Mouse (Mus musculus) midbrain, embryonic 12.5 days (tissue): ENCODE measurements around the gene Syn3. TPM values are rescaled to one million over a fixed set of nuclear protein-coding genes. Genes with fewer than 3 reads are reported as not detected.

Experiments used
- ATAC-seq: fragments of 200-750 bp; cut with Nextera tagmentation; 2 replicates; pipeline ENCODE4 v1.8.0; 2017; ENCODE audit warnings: low read depth, moderate TSS enrichment, moderate library complexity; ENCODE audit not compliant: low FRiP score
- H3K27ac ChIP-seq: fragments of 300-500 bp; sonication (generic); replicated peaks from 2 replicates; pipeline ENCODE4 v1.5.1; 2016; ENCODE audit warnings: mild to moderate bottlenecking
- H3K27me3 ChIP-seq: fragments of 300-500 bp; sonication (generic); 2 replicates; pipeline ENCODE4 v1.6.1; 2016; ENCODE audit warnings: mild to moderate bottlenecking
- H3K36me3 ChIP-seq: fragments of 300-500 bp; sonication (generic); 2 replicates; pipeline ENCODE4 v1.6.1; 2016
- H3K4me1 ChIP-seq: fragments of 300-500 bp; sonication (generic); 2 replicates; pipeline ENCODE4 v1.6.1; 2016
- H3K4me2 ChIP-seq: fragments of 300-500 bp; sonication (generic); replicated peaks from 2 replicates; pipeline ENCODE4 v1.6.1; 2016; ENCODE audit warnings: mild to moderate bottlenecking, moderate library complexity
- H3K4me3 ChIP-seq: fragments of 300-500 bp; sonication (generic); 2 replicates; pipeline ENCODE4 v1.5.1; 2016; ENCODE audit warnings: mild to moderate bottlenecking
- H3K9ac ChIP-seq: fragments of 300-500 bp; sonication (generic); replicated peaks from 2 replicates; pipeline ENCODE4 v1.6.1; 2016; ENCODE audit warnings: mild to moderate bottlenecking, moderate library complexity
- H3K9me3 ChIP-seq: fragments of 300-500 bp; sonication (generic); 2 replicates; pipeline ENCODE4 v1.6.1; 2016; ENCODE audit warnings: mild to moderate bottlenecking
- WGBS: fragments of 180-500 bp; shearing (Covaris S2); methylation state at CpG from one replicate; pipeline ENCODE4 v1.1.7; 2016; 5-methylcytosine and 5-hydroxymethylcytosine counted together
- polyA plus RNA-seq: library from polyadenylated mRNA; unstranded; fragments of >200 nt; fragmentation: Nextera tagmentation; extraction: Ambion mirVana; gene quantifications from 2 replicates; pipeline ENCODE4 v1.2.1, GENCODE M21; 2016

Syn3 gene
- polyA plus RNA-seq, 1 experiment from 2014 or later, result 7.3 TPM

- Histone ChIP-seq H3K36me3 (no peaks in the 10 kb centered on the region), H3K27me3 (no peaks in the 10 kb centered on the region), H3K27ac (no peak overlapping the region), H3K9ac (no peak overlapping the region), H3K4me3 (no peak overlapping the region), H3K9me3 (no peaks in the 10 kb centered on the region), H3K4me1 (no peaks in the 10 kb centered on the region), H3K4me2 (no peak overlapping the region)
- WGBS, result 76% methylated on average over 19 of the region's 19 CpGs
- ATAC-seq, result no peak
These were observed 225.1 kb downstream of the Syn3 start for GRCm38 (mm10) chr10:86273410-86274191.

DNA sequence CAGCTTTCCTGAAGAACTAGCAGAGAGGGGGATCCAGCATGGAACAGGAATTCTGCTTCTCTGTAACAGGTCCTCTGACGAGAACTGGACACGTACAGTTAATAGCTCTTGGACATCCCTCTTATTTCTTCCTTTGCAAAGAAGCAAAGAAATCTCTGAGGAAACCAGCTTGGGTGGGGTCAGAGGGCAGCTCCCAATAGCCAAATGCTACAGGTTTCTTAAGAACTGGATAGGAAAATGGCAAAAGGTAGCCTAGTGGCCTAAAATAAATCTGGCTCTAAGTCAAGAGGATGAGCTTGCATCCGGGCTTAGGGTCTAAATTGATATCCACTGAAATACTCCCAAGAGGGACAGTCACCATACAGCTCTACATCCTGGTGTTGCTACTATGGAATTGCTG lies 225.9 kb downstream of the Syn3 start:
- H3K4me3 ChIP-seq, result no peak overlapping the region
- ATAC-seq, result no peak
- no peaks in the 10 kb centered on the region for H3K36me3 ChIP-seq
- H3K9me3 ChIP-seq, result no peaks in the 10 kb centered on the region
- no peaks in the 10 kb centered on the region for H3K4me1 ChIP-seq
- H3K9ac ChIP-seq, result no peak overlapping the region
- WGBS, result 88% methylated on average over 3 of the region's 3 CpGs
- H3K4me2 ChIP-seq, result no peak overlapping the region
- H3K27ac ChIP-seq, result no peak overlapping the region
- no peaks in the 10 kb centered on the region for H3K27me3 ChIP-seq

GRCm38 (mm10) chr10:86270254-86270653 lies 228.4 kb downstream of the Syn3 start:
- Histone ChIP-seq H3K4me2 (no peak overlapping the region), H3K36me3 (no peaks in the 10 kb centered on the region), H3K9me3 (no peaks in the 10 kb centered on the region), H3K9ac (no peak overlapping the region), H3K27ac (no peak overlapping the region), H3K4me1 (no peaks in the 10 kb centered on the region), H3K27me3 (no peaks in the 10 kb centered on the region), H3K4me3 (no peak overlapping the region)
- ATAC-seq, result no peak
- WGBS, result 83% methylated on average over 3 of the region's 3 CpGs

GRCm38 (mm10) chr10:86264618-86265017 lies 234.1 kb downstream of the Syn3 start:
- H3K36me3 ChIP-seq, result no peaks in the 10 kb centered on the region
- no peaks in the 10 kb centered on the region for H3K4me1 ChIP-seq
- H3K27me3 ChIP-seq, result no peaks in the 10 kb centered on the region
- H3K9ac ChIP-seq, result no peak overlapping the region
- no peak overlapping the region for H3K4me2 ChIP-seq
- no peaks in the 10 kb centered on the region for H3K9me3 ChIP-seq
- H3K27ac ChIP-seq, result no peak overlapping the region
- H3K4me3 ChIP-seq, result no peak overlapping the region
- no peak for ATAC-seq
- 91% methylated on average over 9 of the region's 9 CpGs for WGBS

GRCm38 (mm10) chr10:86261725-86262124 lies 237.0 kb downstream of the Syn3 start:
- no peak overlapping the region for H3K9ac ChIP-seq
- no peak overlapping the region for H3K4me2 ChIP-seq
- H3K9me3 ChIP-seq, result no peaks in the 10 kb centered on the region
- no peaks in the 10 kb centered on the region for H3K4me1 ChIP-seq
- no peaks in the 10 kb centered on the region for H3K27me3 ChIP-seq
- H3K36me3 ChIP-seq, result no peaks in the 10 kb centered on the region
- no peak overlapping the region for H3K4me3 ChIP-seq
- ATAC-seq, result no peak
- WGBS, result 89% methylated on average over 2 of the region's 2 CpGs
- no peak overlapping the region for H3K27ac ChIP-seq

- Histone ChIP-seq H3K9me3 (no peaks in the 10 kb centered on the region), H3K27ac (no peak overlapping the region), H3K9ac (no peak overlapping the region), H3K4me1 (peaks cover 3% of the 10 kb centered on the region; the same call in 1 of the 2 replicates), H3K4me3 (no peak overlapping the region), H3K4me2 (no peak overlapping the region), H3K27me3 (no peaks in the 10 kb centered on the region), H3K36me3 (no peaks in the 10 kb centered on the region)
- ATAC-seq, result no peak
- whole genome bisulfite sequencing, result 89% methylated on average over 3 of the region's 3 CpGs
These were observed 239.7 kb downstream of the Syn3 start for GRCm38 (mm10) chr10:86258992-86259391.

- WGBS, result 92% methylated on average over 4 of the region's 4 CpGs
- no peak for ATAC-seq
These were observed 240.7 kb downstream of the Syn3 start for GRCm38 (mm10) chr10:86258046-86258445.

GRCm38 (mm10) chr10:86257045-86257444 lies 241.7 kb downstream of the Syn3 start:
- Histone ChIP-seq H3K4me2 (no peak overlapping the region), H3K27ac (no peak overlapping the region), H3K4me3 (no peak overlapping the region), H3K9me3 (no peaks in the 10 kb centered on the region), H3K27me3 (no peaks in the 10 kb centered on the region), H3K9ac (no peak overlapping the region), H3K36me3 (no peaks in the 10 kb centered on the region), H3K4me1 (peaks cover 3% of the 10 kb centered on the region; the same call in 1 of the 2 replicates)
- ATAC-seq, result no peak
- 76% methylated on average over 3 of the region's 3 CpGs for WGBS

More at GRCm38 (mm10) chr10:86258046-86258445, 240.7 kb downstream of the Syn3 start:
- H3K9ac ChIP-seq, result no peak overlapping the region
- H3K27ac ChIP-seq, result no peak overlapping the region
- H3K36me3 ChIP-seq, result no peaks in the 10 kb centered on the region
- peaks cover 3% of the 10 kb centered on the region; the same call in 1 of the 2 replicates for H3K4me1 ChIP-seq
- H3K4me2 ChIP-seq, result no peak overlapping the region
- H3K9me3 ChIP-seq, result no peaks in the 10 kb centered on the region
- H3K4me3 ChIP-seq, result no peak overlapping the region
- H3K27me3 ChIP-seq, result no peaks in the 10 kb centered on the region

- no peaks in the 10 kb centered on the region for H3K9me3 ChIP-seq
- H3K4me3 ChIP-seq, result no peak overlapping the region
- no peaks in the 10 kb centered on the region for H3K27me3 ChIP-seq
- H3K4me1 ChIP-seq, result peaks cover 3% of the 10 kb centered on the region; the same call in 1 of the 2 replicates
- H3K9ac ChIP-seq, result no peak overlapping the region
- ATAC-seq, result no peak
- H3K27ac ChIP-seq, result no peak overlapping the region
- H3K4me2 ChIP-seq, result no peak overlapping the region
- 53% methylated on average over 4 of the region's 4 CpGs for WGBS
- H3K36me3 ChIP-seq, result no peaks in the 10 kb centered on the region
These were observed 242.5 kb downstream of the Syn3 start for GRCm38 (mm10) chr10:86256221-86256620.

DNA sequence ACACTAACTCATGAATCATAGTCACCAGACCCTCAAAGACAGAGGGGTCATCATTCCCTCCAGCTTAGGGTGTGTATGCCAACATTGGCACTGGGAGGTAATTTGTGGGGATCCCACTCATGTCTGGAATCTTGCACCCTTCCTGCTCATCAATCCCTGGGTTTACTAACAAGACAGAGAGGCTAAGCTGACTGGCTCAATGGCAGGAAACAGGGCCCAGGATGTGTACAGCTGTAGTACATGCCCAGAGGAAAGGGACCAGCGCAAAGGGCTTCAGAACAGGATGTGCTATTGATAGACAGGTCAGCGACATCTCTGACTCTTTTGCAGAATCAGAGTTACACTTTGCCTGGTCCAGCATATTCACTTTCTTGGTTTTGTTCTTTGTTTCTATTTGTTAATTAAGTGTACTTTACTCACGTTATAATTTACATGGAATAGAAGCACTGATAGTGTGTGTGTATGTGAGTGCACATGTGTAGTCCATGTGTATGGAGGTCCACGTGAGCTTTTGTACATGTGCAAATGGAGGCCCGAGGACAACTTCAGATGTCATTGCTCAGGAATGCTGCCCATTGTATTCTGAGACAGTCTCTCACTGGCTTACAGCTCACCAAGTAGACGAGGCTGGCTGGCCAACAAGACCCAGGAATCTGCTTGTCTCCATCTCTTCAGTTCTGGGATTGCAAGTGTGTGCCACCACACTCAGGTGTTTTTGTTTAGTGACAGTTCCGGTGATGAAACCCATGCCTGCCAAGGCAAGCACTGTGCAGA lies 248.4 kb downstream of the Syn3 start:
- WGBS, result 69% methylated on average over 7 of the region's 7 CpGs
- H3K27ac ChIP-seq, result no peak overlapping the region

DNA sequence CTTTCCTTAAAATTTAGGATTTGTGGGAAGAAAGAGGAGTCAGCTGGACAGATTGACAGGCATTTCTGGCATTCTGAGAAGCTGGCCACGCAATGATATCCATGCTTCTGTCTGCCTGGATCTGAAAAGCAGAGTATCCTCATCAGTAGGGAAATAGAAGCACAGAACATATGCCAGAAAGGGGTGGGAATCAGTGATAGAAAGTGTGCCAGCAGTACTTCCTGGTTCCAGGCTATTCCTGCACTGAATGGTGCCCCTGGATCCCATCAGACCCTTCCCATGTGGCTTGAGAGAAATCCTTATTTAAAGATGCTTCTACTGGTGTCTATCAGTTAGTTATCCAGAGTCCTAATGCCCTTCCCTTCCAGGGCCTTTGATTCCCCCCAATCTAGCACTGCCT lies 249.4 kb downstream of the Syn3 start:
- Histone ChIP-seq H3K36me3 (no peaks in the 10 kb centered on the region), H3K9ac (no peak overlapping the region), H3K4me2 (no peak overlapping the region), H3K4me3 (no peak overlapping the region), H3K27me3 (no peaks in the 10 kb centered on the region), H3K9me3 (no peaks in the 10 kb centered on the region), H3K27ac (no peak overlapping the region), H3K4me1 (no peaks in the 10 kb centered on the region; the same call in 1 of the 2 replicates)
- ATAC-seq, result no peak
- WGBS, result 78% methylated on average over 1 of the region's 1 CpGs

More for the DNA sequence above, 248.4 kb downstream of the Syn3 start:
- ATAC-seq, result no peak
- H3K27me3 ChIP-seq, result no peaks in the 10 kb centered on the region
- no peak overlapping the region for H3K4me3 ChIP-seq
- no peaks in the 10 kb centered on the region for H3K36me3 ChIP-seq
- no peaks in the 10 kb centered on the region; the same call in 1 of the 2 replicates for H3K4me1 ChIP-seq
- H3K9ac ChIP-seq, result no peak overlapping the region
- H3K9me3 ChIP-seq, result no peaks in the 10 kb centered on the region
- no peak overlapping the region for H3K4me2 ChIP-seq

GRCm38 (mm10) chr10:86248807-86249206 lies 249.9 kb downstream of the Syn3 start:
- Histone ChIP-seq H3K27ac (no peak overlapping the region), H3K4me2 (no peak overlapping the region), H3K9me3 (no peaks in the 10 kb centered on the region), H3K4me1 (no peaks in the 10 kb centered on the region; the same call in 1 of the 2 replicates), H3K9ac (no peak overlapping the region), H3K27me3 (no peaks in the 10 kb centered on the region), H3K36me3 (no peaks in the 10 kb centered on the region), H3K4me3 (no peak overlapping the region)
- ATAC-seq, result no peak
- WGBS, result 93% methylated on average over 3 of the region's 3 CpGs
